Mouse (Mus musculus) spleen, adult 2 months (tissue): Measurements from ENCODE around the gene Trim13. TPM values are rescaled to one million over a fixed set of nuclear protein-coding genes. Genes with fewer than 3 reads are reported as not detected.

Experiments used
- DNase-seq, 2 experiments: peaks; one replicate each; pipeline versions ENCODE4 v3.0.0 to v3.0.0-alpha.2; 2012 to 2021; ENCODE audit warnings: low spot score in 2 of 2, low read depth in 1 of 2
- H3K27ac ChIP-seq: fragments of 200-500 bp; 2 replicates; pipeline ENCODE4 v1.5.1; 2012; ENCODE audit warnings: low read length, inconsistent platforms; ENCODE audit not compliant: insufficient read depth
- H3K27me3 ChIP-seq: fragments of 200-500 bp; 2 replicates; pipeline ENCODE4 v1.6.1; 2012; ENCODE audit warnings: mild to moderate bottlenecking, moderate library complexity, low read length, inconsistent platforms; ENCODE audit not compliant: control insufficient read depth, insufficient read depth
- H3K36me3 ChIP-seq: fragments of 200-500 bp; 2 replicates; pipeline ENCODE4 v1.6.1; 2012; ENCODE audit warnings: mild to moderate bottlenecking, low read length, inconsistent platforms; ENCODE audit not compliant: control insufficient read depth, insufficient read depth
- H3K4me1 ChIP-seq: fragments of 200-500 bp; 2 replicates; pipeline ENCODE4 v1.6.1; 2011; ENCODE audit warnings: inconsistent platforms; ENCODE audit not compliant: control insufficient read depth, insufficient read depth, insufficient read length
- H3K4me3 ChIP-seq: fragments of 200-500 bp; 2 replicates; pipeline ENCODE4 v1.5.1; 2011; ENCODE audit warnings: mild to moderate bottlenecking, inconsistent platforms; ENCODE audit not compliant: insufficient read depth, insufficient read length; ENCODE audit errors: extremely low read depth
- CTCF ChIP-seq: fragments of 200-500 bp; IDR thresholded peaks from 2 replicates; pipeline ENCODE4 v1.5.1; 2011; ENCODE audit warnings: mild to moderate bottlenecking, inconsistent platforms; ENCODE audit not compliant: insufficient read depth, insufficient read length, insufficient replicate concordance; ENCODE audit errors: extremely low read depth
- POLR2A ChIP-seq: fragments of 200-500 bp; IDR thresholded peaks from 2 replicates; pipeline ENCODE4 v1.6.1; 2011; ENCODE audit warnings: low read depth, low read length, inconsistent platforms
- WGBS: fragments of 180-500 bp; shearing (Covaris S2); methylation state at CpG from one replicate; pipeline ENCODE4 v1.1.7; 2018; 5-methylcytosine and 5-hydroxymethylcytosine counted together
- polyA plus RNA-seq: library from polyadenylated mRNA; depleted of rRNA; stranded (reverse); fragments of >200 nt; gene quantifications from 2 replicates; pipeline ENCODE4 v1.2.3, GENCODE M21; 2012; rRNA removed

The Trim13 gene
- polyA plus RNA-seq, 1 experiment = 0.79 TPM

- peak overlapping the region; percentile 79 for H3K27ac ChIP-seq
- peak in 1 of 2 experiments; percentile 51 for DNase-seq
- H3K4me3 ChIP-seq = peak overlapping the region; percentile 75
- TF ChIP-seq CTCF = no peak
- no peaks in the 10 kb centered on the region for H3K4me1 ChIP-seq
- WGBS = 1% methylated on average over 81 of the region's 95 CpGs
- H3K27me3 ChIP-seq = no peaks in the 10 kb centered on the region
- no peaks in the 10 kb centered on the region; the same call in 1 of the 2 replicates for H3K36me3 ChIP-seq
Observed at GRCm38 (mm10) chr14:61647881-61648684, 50.0 kb downstream of the Trim13 start.

- H3K36me3 ChIP-seq = no peaks in the 10 kb centered on the region
- H3K4me1 ChIP-seq = no peaks in the 10 kb centered on the region
- TF ChIP-seq CTCF = no peak
- peak; percentile 89 for TF ChIP-seq POLR2A
- DNase-seq = peak; percentile 94 to 97
- H3K27ac ChIP-seq = peak overlapping the region; percentile 79
- H3K27me3 ChIP-seq = no peaks in the 10 kb centered on the region
- 2% methylated on average over 62 of the region's 62 CpGs for WGBS
- H3K4me3 ChIP-seq = peak overlapping the region; percentile 75
Observed at GRCm38 (mm10) chr14:61648685-61649504, 50.8 kb downstream of the Trim13 start.

- H3K4me3 ChIP-seq = no peak overlapping the region
- DNase-seq = peak; percentile 23 to 30
Observed at GRCm38 (mm10) chr14:61650291-61650960, 52.4 kb downstream of the Trim13 start.

More at GRCm38 (mm10) chr14:61650291-61650960, 52.4 kb downstream of the Trim13 start:
- 0 out of 2 replicates have a peak, but pooled peaks cover 2% of the 10 kb centered on the region for H3K4me1 ChIP-seq
- TF ChIP-seq POLR2A (no peak), CTCF (peak; percentile 6; the same call in 1 of the 2 replicates)
- no peak overlapping the region for H3K27ac ChIP-seq
- 32% methylated on average over 9 of the region's 9 CpGs for WGBS
- H3K36me3 ChIP-seq = no peaks in the 10 kb centered on the region
- H3K27me3 ChIP-seq = no peaks in the 10 kb centered on the region

Other genes starting within 250 kb of the Trim13 start
- gene Ebpl, start 237.8 kb upstream of the Trim13 start, polyA plus RNA-seq = 0.83 and 1.1 TPM in 2 replicates
- 3.1 and 3.8 TPM in 2 replicates for gene Kpna3, start 158.4 kb upstream of the Trim13 start, polyA plus RNA-seq
- 3.2 and 3.9 TPM in 2 replicates for gene Spryd7, start 41.4 kb upstream of the Trim13 start, polyA plus RNA-seq
- not detected in 2 replicates for gene Kcnrg, start 9.2 kb downstream of the Trim13 start, polyA plus RNA-seq